Mouse (Mus musculus): ENCODE measurements around the gene Elmo3. TPM values are rescaled to one million over a fixed set of nuclear protein-coding genes. Genes with fewer than 3 reads are reported as not detected.

Elmo3 gene
- polyA plus RNA-seq, 1 experiment from 2014 or later, result 18.9 TPM

GRCm38 (mm10) chr8:105293405-105293804 lies 12.0 kb upstream of the Elmo3 start:
- H3K4me3 ChIP-seq (replicated peaks; ENCODE audit: low read length), result no peak overlapping the region
- WGBS, result 65% methylated on average over 19 of the region's 19 CpGs
- H3K36me3 ChIP-seq (ENCODE audit: control insufficient read depth, insufficient read depth, low read length), result no peaks in the 10 kb centered on the region
- peaks cover 6% of the 10 kb centered on the region; the same call in 1 of the 2 replicates for H3K27me3 ChIP-seq (ENCODE audit: control insufficient read depth, insufficient read depth, low read length)
- no peaks in the 10 kb centered on the region for H3K9me3 ChIP-seq (replicated peaks; ENCODE audit: control insufficient read depth, low read length)
- no peak overlapping the region for H3K9ac ChIP-seq (ENCODE audit: low read length)
- peaks cover 27% of the 10 kb centered on the region for H3K4me1 ChIP-seq (ENCODE audit: control insufficient read depth, insufficient read depth, low read length)
- no peak for ATAC-seq (ENCODE audit: insufficient read depth, low FRiP score)
- H3K27ac ChIP-seq (ENCODE audit: low read length), result no peak overlapping the region
- H3K4me2 ChIP-seq (ENCODE audit: low read depth, low read length), result no peak overlapping the region

GRCm38 (mm10) chr8:105294776-105295175 lies 10.6 kb upstream of the Elmo3 start:
- ATAC-seq (ENCODE audit: insufficient read depth, low FRiP score), result no peak
- Histone ChIP-seq H3K4me2 (ENCODE audit: low read depth, low read length) (no peak overlapping the region), H3K36me3 (ENCODE audit: control insufficient read depth, insufficient read depth, low read length) (no peaks in the 10 kb centered on the region), H3K9me3 (replicated peaks; ENCODE audit: control insufficient read depth, low read length) (no peaks in the 10 kb centered on the region), H3K27ac (ENCODE audit: low read length) (no peak overlapping the region), H3K4me1 (ENCODE audit: control insufficient read depth, insufficient read depth, low read length) (peaks cover 27% of the 10 kb centered on the region), H3K27me3 (ENCODE audit: control insufficient read depth, insufficient read depth, low read length) (peaks cover 6% of the 10 kb centered on the region; the same call in 1 of the 2 replicates), H3K4me3 (replicated peaks; ENCODE audit: low read length) (no peak overlapping the region), H3K9ac (ENCODE audit: low read length) (no peak overlapping the region; the same call in 1 of the 2 replicates)
- 60% methylated on average over 9 of the region's 9 CpGs for WGBS

- 68% methylated on average over 11 of the region's 11 CpGs for WGBS
- Histone ChIP-seq H3K27ac (ENCODE audit: low read length) (no peak overlapping the region), H3K4me2 (ENCODE audit: low read depth, low read length) (peak overlapping the region; percentile 14; the same call in 1 of the 2 replicates), H3K27me3 (ENCODE audit: control insufficient read depth, insufficient read depth, low read length) (peaks cover 5% of the 10 kb centered on the region; the same call in 1 of the 2 replicates), H3K9me3 (replicated peaks; ENCODE audit: control insufficient read depth, low read length) (no peaks in the 10 kb centered on the region), H3K4me1 (ENCODE audit: control insufficient read depth, insufficient read depth, low read length) (peaks cover 22% of the 10 kb centered on the region), H3K9ac (ENCODE audit: low read length) (no peak overlapping the region), H3K36me3 (ENCODE audit: control insufficient read depth, insufficient read depth, low read length) (no peaks in the 10 kb centered on the region), H3K4me3 (replicated peaks; ENCODE audit: low read length) (peak overlapping the region; percentile 5; the same call in 1 of the 2 replicates)
- ATAC-seq (ENCODE audit: insufficient read depth, low FRiP score), result no peak
Observed at GRCm38 (mm10) chr8:105295256-105295655, 10.1 kb upstream of the Elmo3 start.

GRCm38 (mm10) chr8:105295895-105296573 lies 9.4 kb upstream of the Elmo3 start, which contains the start of gene Exoc3l:
Gene Exoc3l, minus strand, starts transcription at chr8:105296101.
- peak within 1 kb of the TSS; percentile 97; the same call in 1 of the 2 replicates for H3K9ac ChIP-seq (ENCODE audit: low read length)
- WGBS, result 56% methylated on average over 11 of the region's 11 CpGs
- no peak for ATAC-seq (ENCODE audit: insufficient read depth, low FRiP score)
- H3K4me2 ChIP-seq (ENCODE audit: low read depth, low read length), result peak within 1 kb of the TSS; percentile 85
- no peaks in the 10 kb centered on the region for H3K9me3 ChIP-seq (replicated peaks; ENCODE audit: control insufficient read depth, low read length)
- peaks cover 5% of the 10 kb centered on the region for H3K36me3 ChIP-seq (ENCODE audit: control insufficient read depth, insufficient read depth, low read length)
- peak within 1 kb of the TSS; percentile 99 for H3K4me3 ChIP-seq (replicated peaks; ENCODE audit: low read length)
- H3K4me1 ChIP-seq (ENCODE audit: control insufficient read depth, insufficient read depth, low read length), result peaks cover 16% of the 10 kb centered on the region
- peak within 1 kb of the TSS; percentile 50; the same call in 1 of the 2 replicates for H3K27ac ChIP-seq (ENCODE audit: low read length)
- no peaks in the 10 kb centered on the region for H3K27me3 ChIP-seq (ENCODE audit: control insufficient read depth, insufficient read depth, low read length)

- Histone ChIP-seq H3K36me3 (ENCODE audit: control insufficient read depth, insufficient read depth, low read length) (peaks cover 18% of the 10 kb centered on the region), H3K9ac (ENCODE audit: low read length) (peak within 1 kb of the TSS; percentile 97), H3K4me3 (replicated peaks; ENCODE audit: low read length) (peak within 1 kb of the TSS; percentile 99), H3K4me2 (ENCODE audit: low read depth, low read length) (peak within 1 kb of the TSS; percentile 85), H3K27me3 (ENCODE audit: control insufficient read depth, insufficient read depth, low read length) (no peaks in the 10 kb centered on the region), H3K27ac (ENCODE audit: low read length) (peak within 1 kb of the TSS; percentile 61), H3K9me3 (replicated peaks; ENCODE audit: control insufficient read depth, low read length) (no peaks in the 10 kb centered on the region), H3K4me1 (ENCODE audit: control insufficient read depth, insufficient read depth, low read length) (peaks cover 16% of the 10 kb centered on the region)
- peak; percentile 91 for ATAC-seq (ENCODE audit: insufficient read depth, low FRiP score)
- WGBS, result under 1% methylated on average over 58 of the region's 58 CpGs
Observed at GRCm38 (mm10) chr8:105297511-105298192, 7.7 kb upstream of the Elmo3 start, which contains the start of gene E2f4. Gene E2f4, plus strand, starts transcription at chr8:105297663.

GRCm38 (mm10) chr8:105298351-105299252 lies 6.8 kb upstream of the Elmo3 start:
- peak overlapping the region; percentile 97 for H3K9ac ChIP-seq (ENCODE audit: low read length)
- ATAC-seq (ENCODE audit: insufficient read depth, low FRiP score), result no peak
- peaks cover 23% of the 10 kb centered on the region for H3K36me3 ChIP-seq (ENCODE audit: control insufficient read depth, insufficient read depth, low read length)
- peaks cover 16% of the 10 kb centered on the region for H3K4me1 ChIP-seq (ENCODE audit: control insufficient read depth, insufficient read depth, low read length)
- H3K4me2 ChIP-seq (ENCODE audit: low read depth, low read length), result peak overlapping the region; percentile 85
- no peak overlapping the region for H3K27ac ChIP-seq (ENCODE audit: low read length)
- H3K4me3 ChIP-seq (replicated peaks; ENCODE audit: low read length), result peak overlapping the region; percentile 99
- H3K27me3 ChIP-seq (ENCODE audit: control insufficient read depth, insufficient read depth, low read length), result no peaks in the 10 kb centered on the region
- 49% methylated on average over 18 of the region's 18 CpGs for WGBS
- no peaks in the 10 kb centered on the region for H3K9me3 ChIP-seq (replicated peaks; ENCODE audit: control insufficient read depth, low read length)

- Histone ChIP-seq H3K36me3 (ENCODE audit: control insufficient read depth, insufficient read depth, low read length) (peaks cover 23% of the 10 kb centered on the region), H3K27me3 (ENCODE audit: control insufficient read depth, insufficient read depth, low read length) (no peaks in the 10 kb centered on the region), H3K4me1 (ENCODE audit: control insufficient read depth, insufficient read depth, low read length) (peaks cover 26% of the 10 kb centered on the region), H3K4me2 (ENCODE audit: low read depth, low read length) (no peak overlapping the region), H3K9me3 (replicated peaks; ENCODE audit: control insufficient read depth, low read length) (no peaks in the 10 kb centered on the region), H3K27ac (ENCODE audit: low read length) (no peak overlapping the region), H3K4me3 (replicated peaks; ENCODE audit: low read length) (no peak overlapping the region), H3K9ac (ENCODE audit: low read length) (no peak overlapping the region)
- ATAC-seq (ENCODE audit: insufficient read depth, low FRiP score), result peak; percentile 59
- WGBS, result 80% methylated on average over 8 of the region's 8 CpGs
Observed at GRCm38 (mm10) chr8:105299962-105300361, 5.4 kb upstream of the Elmo3 start.

GRCm38 (mm10) chr8:105303396-105303795 lies 2.0 kb upstream of the Elmo3 start:
- no peak overlapping the region for H3K4me3 ChIP-seq (replicated peaks; ENCODE audit: low read length)
- 75% methylated on average over 8 of the region's 8 CpGs for WGBS
- H3K36me3 ChIP-seq (ENCODE audit: control insufficient read depth, insufficient read depth, low read length), result peaks cover 26% of the 10 kb centered on the region
- ATAC-seq (ENCODE audit: insufficient read depth, low FRiP score), result no peak
- no peaks in the 10 kb centered on the region for H3K9me3 ChIP-seq (replicated peaks; ENCODE audit: control insufficient read depth, low read length)
- H3K4me1 ChIP-seq (ENCODE audit: control insufficient read depth, insufficient read depth, low read length), result peaks cover 31% of the 10 kb centered on the region
- H3K27ac ChIP-seq (ENCODE audit: low read length), result no peak overlapping the region
- H3K4me2 ChIP-seq (ENCODE audit: low read depth, low read length), result no peak overlapping the region
- no peak overlapping the region for H3K9ac ChIP-seq (ENCODE audit: low read length)
- no peaks in the 10 kb centered on the region for H3K27me3 ChIP-seq (ENCODE audit: control insufficient read depth, insufficient read depth, low read length)

All from stomach, embryonic 16.5 days (tissue).